Mouse (Mus musculus): ENCODE measurements around the gene Pafah1b3.

Pafah1b3 gene

DNA sequence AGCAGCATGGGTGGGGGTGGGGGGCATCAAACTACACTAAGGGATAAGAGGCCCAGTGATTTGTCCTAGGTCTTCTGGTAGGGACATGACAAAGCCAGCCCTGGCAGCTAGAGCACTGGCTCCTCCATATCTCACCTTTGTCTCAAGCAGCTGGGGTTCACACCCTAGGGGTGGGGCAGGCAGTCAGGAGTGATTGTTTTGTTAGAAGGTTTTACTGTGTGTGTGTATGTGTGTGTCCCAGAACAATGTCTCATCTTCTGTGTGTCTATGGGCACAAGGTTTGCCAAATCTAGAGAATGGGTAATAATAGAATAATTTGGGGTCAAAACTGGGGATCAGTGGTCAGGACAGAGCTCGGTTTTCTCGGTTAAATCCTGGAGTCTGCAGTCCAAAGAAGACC, 7.7 kb upstream of the Pafah1b3 start:
- no peak for DNase-seq

DNA sequence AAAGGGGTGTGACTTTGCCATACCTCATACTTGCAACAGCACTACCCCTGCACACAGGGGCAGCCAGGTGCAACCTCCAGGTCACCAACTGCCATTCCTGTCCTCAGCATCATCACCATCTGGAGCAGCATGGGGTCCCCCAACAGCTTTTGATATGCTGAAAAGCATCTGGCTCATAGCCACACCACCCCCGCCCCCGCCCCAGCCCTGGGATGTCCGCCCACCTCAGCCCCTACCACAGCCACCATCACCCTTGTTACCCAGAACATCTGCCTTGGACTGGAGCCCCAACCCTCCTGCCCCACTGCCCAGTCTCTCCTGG, 5.9 kb upstream of the Pafah1b3 start:
- DNase-seq = no peak

DNA sequence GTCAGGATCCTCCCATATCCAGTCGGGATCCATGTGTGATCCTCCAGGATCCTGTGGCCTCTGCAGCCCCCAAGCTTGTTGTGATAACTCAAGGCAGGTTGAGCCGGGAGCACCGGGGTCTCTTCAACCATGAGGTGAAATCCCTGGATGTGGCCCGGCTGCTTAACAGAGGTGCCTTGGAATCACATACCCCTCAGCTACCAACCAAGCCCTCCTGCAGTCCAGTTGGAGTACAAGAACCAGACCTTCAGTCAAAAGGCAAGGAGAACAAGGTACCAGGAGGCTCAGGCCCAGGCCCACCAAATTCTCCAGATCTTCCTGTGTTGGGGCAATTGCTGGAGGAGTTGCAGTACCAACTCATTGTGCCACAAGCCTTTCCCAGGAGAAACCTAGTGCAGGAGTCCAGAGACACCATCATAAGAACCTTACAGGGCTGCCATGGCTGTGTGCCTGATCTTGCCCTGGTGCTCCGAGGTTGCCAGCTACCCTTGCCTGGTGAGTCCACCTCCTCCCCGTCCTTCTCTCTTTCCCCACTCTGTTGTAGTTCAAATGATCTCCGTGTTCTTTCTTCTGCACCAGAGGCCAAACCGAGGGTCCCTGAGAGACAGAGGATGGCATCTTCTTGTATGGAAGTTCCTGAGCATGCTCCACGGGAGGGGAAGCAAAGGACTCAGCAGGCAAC, 5.4 kb upstream of the Pafah1b3 start:
- DNase-seq = no peak

DNA sequence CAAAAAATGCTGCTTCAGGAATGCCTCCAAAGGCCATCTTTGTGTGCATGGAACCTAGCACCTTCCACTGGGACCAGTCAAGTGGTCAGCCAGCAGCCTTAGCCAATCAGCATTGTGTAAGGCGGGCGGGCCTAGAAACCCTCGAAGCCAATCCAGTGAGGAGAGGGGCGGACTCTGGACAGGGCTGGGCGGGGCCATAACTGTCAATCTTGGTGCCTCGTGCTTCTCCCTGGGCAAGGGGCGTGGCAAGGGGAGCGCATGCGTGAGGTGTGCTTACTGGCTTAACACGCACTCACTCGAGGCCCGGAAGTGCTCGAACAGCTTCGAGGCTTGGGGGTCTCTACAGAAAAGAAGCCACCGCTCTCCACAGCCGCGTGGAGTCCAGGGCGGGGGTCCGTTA, 3.3 kb upstream of the Pafah1b3 start, which contains the start of gene Prr19:
TSS of gene Prr19 (plus strand) at position 349 of the 400 bp plus-strand sequence.
- peak; percentile 62 for DNase-seq

DNA sequence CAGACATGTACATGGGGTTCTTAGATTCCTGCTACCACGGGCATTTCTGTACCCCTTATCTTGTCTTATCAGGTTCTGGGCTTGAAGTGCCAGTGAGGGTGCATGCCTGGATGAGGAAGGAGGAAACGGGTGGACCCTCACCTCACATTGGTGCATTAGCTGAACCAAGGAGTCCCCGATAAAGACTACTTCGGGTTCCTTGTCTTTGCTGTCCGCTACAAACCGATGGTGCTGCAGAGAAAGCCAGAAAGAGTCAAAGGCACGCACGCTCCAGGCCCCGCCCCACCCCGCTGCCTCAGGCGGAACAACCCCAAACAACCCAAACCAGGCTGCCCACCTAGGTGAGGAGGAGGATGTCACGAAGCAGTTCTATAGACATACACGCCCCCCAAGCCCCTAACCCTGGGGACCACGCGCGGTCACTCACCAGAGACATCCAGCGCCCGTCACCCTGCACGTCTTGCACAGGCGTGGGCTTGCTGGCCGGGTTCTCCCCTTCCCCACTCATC, 787 bp downstream of the Pafah1b3 start:
- DNase-seq = peak; percentile 64 to 69

DNA sequence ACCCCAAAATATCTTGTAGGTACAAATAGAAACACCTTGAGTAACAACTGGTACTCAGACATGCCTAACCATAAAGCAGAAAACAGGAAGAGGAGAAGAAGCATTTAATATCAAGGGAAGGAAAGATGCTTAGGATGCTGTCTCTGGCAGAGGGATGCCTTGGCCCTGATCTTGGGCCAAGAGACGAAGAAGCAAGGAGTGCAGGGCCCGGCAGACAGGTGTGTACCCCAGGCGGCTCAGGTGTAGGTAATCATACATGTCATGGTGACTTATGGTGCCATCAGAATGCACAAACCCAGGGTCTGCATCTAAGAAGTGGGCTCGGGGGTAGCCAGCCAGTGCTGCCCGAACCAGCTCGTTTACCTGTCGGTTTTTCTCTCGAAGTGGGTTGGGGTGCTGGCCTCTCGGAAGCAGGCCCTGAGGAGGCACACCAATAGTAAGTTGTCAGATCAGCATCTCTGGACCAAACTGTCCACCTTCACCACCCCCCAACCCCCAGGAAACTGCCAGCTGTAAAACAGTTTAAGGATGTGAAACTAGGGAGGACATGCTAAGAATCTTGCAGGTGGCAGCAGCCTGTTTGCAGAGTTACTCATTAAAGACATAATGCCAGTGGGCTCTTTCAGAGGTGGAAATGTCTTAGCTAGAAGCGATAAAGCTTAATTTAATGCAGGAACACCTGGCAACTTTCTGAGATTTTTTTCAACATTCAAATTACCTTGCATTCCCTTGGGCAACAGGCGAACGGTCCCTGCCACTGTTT, 2.6 kb downstream of the Pafah1b3 start:
- peak in 1 of 2 experiments; percentile 6 for DNase-seq

DNA sequence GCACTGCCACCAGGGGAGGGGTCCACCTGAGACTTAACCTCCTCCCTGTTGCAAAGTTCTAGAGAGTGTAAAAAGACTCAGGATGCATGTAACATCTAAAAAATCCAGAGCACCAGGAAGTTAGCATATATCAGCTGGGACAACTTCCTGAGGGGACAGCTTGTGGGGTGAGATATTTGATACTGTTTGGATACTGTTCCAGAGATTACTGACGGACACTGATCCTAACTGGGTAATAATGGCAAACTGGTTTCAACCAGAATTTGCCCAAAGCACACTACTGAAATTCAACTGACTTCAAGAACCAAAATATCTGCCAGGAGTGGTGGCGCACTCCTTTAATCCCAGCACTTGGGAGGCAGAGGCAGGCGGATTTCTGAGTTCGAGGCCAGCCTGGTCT, 3.3 kb downstream of the Pafah1b3 start:
- no peak for DNase-seq

DNA sequence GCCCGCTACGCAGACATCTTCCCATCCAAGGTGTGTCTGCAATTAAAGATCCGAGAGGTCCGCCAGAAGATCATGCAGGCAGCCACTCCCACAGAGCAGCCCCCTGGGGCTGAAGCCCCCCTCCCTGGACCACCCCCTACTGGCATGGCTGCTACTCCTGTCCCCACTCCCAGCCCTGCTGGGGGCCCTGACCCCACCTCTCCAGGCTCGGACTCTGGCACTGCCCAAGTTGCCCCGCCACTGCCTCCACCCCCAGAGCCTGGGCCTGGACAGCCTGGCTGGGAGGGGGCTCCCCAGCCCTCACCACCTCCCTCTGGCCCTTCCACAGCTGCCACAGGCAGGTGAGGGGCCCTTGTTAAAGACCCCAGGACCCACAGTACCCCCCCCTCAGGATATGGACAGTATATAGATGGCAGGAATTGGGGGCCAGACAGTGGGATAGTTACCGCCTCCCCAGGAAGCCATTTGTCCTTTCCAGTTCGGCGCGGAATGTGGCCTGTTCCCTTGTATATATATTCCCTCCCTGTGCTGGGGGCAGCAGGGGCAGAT, 4.5 kb downstream of the Pafah1b3 start:
- peak; percentile 21 to 37 for DNase-seq

DNA sequence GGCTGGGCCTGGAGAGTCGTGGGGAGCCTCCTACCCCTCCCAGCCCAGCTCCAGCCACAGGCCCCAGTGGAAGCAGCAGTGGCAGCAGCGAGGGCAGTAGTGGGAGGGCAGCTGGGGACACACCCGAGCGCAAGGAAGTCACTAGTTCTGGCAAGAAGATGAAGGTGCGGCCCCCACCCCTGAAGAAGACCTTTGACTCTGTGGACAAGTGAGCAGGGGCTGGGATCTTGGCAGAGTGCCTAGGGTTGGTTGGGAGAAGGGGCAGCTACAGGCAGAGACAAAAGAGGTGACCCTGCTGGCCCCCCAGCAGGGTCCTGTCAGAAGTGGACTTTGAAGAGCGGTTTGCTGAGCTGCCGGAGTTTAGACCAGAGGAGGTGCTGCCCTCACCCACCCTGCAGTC, 5.7 kb downstream of the Pafah1b3 start:
- DNase-seq = peak; percentile 46 to 52

DNA sequence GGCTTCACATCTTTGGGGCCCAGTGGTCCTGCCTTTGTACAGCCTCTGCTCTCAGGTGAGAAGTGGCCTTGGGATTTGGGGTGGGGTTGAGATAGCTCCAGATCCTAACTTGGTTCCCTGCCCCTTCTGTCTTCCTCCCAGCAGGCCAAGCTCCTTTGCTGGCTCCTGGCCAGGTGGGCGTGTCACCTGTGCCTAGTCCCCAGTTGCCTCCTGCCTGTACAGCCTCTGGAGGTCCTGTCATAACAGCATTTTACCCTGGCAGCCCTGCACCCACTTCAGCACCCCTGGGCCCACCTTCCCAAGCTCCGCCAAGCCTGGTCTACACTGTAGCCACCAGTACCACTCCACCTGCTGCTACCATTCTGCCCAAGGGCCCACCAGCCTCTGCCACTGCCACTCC, 6.9 kb downstream of the Pafah1b3 start:
- peak; percentile 76 to 77 for DNase-seq

DNA sequence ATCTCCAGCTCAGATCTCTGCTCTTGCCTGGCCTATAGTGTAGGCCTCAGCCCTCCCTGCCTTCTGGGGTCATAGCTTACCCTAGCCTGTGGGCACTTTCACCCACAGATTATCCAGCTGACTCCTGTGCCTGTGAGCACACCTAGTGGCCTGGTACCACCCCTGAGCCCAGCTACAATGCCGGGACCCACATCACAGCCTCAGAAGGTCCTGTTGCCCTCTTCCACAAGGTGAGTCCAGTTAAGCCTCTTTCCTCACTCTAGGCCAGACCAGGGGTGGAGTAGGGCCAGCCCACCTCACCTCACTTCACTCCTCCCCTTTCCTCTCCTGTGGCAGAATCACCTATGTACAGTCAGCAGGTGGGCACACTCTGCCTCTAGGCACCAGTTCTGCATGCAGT, 7.3 kb downstream of the Pafah1b3 start:
- peak in 1 of 2 experiments; percentile 5 for DNase-seq

DNA sequence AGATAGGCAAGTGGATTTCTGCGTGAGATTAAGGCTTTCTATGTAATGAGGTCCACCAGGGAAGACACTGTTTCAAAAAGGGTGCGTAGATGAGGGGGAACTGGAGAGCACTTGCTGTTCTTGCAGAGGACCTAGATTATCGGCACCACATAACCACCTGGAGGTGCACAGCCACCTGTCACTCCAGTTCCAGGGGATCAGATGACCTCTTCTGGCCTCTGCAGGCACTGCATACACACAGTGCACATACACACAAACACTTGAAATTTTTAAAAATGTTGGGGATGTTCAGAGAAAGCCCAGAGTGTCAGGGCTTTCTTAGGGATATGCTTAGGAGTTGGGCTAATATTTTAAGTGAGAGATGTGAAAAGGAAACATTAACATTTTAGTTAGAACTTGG, 7.9 kb downstream of the Pafah1b3 start:
- DNase-seq = peak in 1 of 2 experiments; percentile 8

DNA sequence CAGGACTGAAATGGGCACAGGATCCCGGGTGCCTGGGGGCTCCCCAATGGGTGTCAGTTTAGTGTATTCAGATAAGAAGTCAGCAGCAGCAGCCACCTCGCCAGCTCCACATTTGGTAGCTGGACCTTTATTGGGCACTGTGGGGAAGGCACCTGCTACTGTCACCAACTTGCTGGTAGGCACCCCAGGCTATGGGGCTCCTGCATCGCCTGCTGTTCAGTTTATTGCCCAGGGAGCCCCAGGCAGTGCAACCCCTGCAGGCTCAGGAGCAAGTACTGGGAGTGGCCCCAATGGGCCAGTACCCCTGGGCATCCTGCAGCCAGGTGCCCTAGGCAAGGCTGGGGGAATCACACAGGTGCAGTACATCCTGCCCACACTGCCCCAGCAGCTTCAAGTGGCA, 9.1 kb downstream of the Pafah1b3 start:
- DNase-seq = peak in 1 of 2 experiments; percentile 9

DNA sequence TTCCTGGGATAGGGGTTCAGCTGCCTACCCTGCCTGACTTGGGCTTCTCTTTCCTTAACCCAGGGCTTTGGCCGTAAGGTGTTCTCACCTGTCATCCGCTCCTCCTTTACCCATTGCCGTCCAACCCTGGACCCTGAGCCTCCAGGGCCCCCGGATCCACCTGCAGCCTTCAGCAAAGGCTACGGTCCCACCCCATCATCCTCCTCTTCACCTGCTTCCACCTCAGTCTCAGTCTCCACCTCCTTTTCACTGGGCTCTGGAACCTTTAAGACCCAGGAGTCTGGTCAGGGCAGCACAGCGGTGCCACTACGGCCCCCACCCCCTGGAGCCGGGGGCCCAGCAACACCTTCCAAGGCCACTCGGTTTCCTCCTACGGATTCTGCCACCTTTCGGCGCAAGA, 9.8 kb downstream of the Pafah1b3 start:
- no peak for DNase-seq

DNA sequence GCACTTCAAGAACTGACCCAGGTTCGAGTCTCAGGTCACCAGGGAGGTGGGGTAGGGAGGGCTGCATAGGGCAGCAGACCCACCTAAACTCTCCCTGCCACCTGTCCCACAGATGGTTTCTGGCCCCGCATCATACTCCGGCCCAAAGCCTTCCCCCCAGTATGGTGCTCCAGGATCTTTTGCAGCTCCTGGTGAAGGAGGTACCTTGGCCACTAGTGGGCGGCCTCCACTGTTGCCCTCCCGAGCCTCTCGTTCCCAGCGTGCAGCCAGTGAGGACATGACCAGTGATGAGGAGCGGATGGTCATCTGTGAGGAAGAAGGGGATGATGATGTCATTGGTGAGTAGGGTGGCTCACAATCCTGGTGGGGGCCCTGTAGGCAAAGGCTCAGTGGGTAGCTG, 10.8 kb downstream of the Pafah1b3 start:
- peak; percentile 21 to 23 for DNase-seq

DNA sequence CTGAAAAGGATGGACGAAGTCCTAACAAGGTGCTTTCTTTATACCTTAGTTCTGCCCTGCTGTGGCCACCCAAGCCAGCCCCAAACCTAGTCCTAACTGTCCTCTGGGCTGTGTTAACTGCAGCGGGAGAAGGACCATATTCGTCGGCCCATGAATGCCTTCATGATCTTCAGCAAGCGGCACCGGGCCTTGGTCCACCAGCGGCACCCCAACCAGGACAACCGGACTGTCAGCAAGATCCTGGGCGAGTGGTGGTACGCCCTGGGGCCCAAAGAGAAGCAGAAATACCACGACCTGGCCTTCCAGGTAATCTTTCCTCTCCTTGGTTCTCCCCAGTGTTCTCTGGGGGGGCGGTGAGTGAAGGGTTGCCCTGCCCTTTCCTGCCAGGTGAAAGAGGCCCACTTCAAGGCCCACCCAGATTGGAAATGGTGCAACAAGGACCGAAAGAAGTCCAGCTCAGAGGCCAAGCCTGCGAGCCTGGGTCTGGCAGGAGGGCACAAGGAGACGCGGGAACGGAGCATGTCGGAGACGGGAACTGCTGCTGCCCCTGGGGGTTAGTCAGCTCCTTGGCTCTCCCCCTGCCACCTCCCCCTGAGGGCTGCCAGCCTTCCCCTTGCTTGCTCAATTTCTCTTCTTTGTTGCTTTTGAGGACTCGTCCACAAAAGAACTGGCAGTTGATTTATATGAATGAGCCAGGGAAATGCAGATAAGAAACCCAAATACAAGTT, 12.1 kb downstream of the Pafah1b3 start:
- peak in 1 of 2 experiments; percentile 18 for DNase-seq

DNA sequence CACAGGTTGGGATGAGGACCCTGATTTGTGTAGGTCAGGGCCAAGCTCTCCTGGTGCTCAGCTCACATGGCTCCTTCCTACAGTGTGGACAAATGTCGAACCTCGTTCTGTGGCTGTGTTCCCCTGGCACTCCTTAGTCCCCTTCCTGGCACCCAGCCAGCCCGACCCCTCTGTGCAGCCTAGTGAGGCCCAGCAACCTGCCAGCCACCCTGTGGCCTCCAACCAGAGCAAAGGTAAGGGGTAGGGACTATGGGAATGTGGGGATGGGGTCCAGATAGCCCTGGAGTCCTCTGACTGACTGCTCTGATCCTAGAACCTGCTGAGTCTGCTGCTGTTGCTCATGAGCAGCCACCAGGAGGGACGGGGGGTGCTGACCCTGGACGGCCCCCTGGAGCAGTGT, 13.0 kb downstream of the Pafah1b3 start:
- peak; percentile 66 to 70 for DNase-seq

DNA sequence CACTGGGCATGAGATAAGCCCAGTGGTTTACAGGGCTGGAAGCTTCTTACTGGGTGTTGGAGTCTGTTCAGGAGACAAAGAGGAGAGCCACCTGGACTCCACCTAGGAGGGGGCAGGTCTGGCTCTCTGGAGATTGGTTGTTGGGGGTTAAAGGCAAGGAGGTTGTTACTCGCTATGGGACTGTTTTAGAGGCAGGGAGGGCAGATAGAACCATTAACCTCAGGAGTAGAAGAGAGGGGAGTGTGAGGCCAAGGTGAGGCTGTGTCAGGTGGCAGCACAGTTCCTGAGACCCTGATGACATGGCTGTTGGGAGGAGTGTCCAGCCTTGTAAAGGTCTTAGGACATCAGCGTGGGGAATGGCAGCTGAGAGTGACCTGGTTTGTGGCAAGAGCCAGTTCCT, 13.6 kb downstream of the Pafah1b3 start:
- peak; percentile 10 to 27 for DNase-seq

DNA sequence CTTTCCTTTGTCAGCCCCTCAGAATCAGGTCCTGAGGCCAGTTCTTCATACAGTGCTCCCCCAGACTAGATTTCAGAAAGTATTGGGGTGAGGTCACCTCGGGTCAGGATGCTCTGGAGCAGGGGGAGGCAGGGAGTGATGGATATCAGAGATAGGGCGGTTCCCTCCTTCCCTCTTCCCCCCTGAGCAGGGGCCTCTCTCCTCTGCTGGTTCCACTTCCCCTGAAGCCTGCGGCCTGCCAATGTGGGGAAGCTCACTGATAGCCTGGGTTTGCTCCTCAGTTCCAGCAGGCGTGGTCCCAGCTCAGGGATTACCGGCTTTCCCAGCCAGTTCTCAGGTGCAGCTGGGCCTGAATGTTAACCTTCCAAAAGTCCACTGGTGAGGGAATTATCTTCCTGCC, 14.1 kb downstream of the Pafah1b3 start:
- DNase-seq = peak; percentile 42 to 45

DNA sequence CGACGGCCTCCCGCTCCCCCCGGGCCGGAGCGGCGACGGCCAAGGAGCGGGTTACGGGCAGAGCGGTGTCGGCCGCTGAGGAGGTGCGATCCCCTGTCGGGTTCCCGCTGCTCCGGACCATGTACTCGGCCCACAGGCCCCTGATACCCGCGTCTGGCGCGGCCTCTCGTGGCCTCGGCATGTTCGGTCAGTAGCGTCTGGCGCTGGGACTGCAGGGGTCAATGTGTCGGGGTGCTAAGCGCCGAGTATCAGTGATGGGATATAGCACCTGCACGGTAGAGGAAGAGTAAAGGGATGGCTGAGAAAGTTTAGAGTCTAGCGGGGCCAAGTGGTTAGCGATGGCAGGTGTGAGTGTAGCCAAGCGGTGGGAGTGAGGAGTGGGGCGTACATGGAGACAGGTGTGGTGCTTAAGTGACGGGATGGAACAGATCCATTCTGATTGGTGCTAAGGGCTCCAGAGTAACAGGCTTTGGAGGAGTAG, 15.0 kb downstream of the Pafah1b3 start:
- DNase-seq = peak; percentile 69

DNA sequence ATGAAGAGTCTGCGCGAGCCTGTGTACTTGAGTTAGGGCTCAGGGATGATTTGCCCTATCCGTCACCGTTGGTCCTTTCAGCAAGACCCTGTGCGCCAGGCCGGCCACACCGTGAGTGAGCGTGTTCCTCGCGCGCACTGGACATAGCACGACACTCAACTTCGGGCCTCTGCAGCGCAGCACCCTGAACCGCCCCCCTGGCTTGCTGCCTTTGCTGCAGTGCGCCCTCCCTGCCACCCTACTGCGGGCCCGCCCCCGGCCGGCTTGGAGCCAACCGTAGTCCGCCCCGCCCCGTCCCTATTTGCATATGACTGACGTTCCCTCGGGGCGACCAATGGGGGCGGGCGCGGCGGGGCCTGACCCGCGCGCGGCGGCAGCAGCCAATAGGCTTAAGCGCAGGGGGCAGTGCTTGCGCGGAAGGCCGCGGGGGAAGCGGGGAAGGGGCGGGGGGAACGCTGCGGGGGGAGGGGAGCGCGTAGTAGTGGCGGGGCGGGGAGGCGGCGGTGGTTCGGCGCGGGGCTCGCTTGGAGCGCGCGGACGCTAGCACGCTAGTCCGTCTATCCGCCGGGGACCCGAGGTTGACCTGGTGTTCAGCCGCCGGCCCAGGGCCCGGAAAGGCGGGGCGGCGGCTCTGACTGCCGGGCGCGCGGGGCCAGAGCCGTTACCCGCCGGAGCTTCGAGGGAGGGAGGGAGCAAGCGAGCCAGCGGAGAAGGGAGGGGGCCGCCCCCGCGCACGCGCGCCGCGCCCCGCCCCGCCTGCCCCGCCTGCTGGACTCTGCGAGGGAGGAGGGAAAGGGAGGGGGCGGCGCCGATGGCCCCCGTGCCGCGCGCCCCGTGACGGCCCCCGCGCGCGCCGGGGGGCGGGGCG, 15.8 kb downstream of the Pafah1b3 start:
- peak; percentile 99 for DNase-seq

DNA sequence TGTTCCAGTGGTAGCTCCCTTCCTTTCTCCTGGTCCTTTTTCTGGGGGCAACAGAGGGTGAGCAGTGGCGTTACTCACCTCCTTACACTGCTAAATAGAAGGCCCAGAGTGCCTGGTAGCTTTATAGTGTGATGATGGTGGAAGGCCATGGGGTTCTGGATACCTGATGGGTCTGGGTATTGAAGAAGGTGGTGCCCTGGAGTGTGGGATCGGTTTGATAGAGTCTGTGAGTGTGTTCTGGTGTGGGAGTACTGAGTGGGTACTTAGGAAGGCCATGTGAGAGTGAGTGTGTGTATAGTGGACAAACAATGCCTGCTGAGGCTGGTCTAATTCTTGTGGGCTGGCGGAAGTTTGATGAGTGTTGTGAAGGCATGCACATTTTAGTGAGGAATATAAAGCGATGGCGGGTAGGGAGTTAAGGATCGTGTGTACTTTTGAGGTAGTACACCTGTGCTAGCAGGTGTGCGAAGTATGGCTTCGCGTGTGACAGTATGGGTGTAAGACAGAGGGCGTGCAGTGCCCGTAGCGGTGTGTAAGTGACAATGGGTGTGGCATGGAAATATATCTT, 16.5 kb downstream of the Pafah1b3 start:
- DNase-seq = no peak

Measured in cerebellum, postnatal 10 days (tissue).